Mouse (Mus musculus): ENCODE measurements around the gene Nhlrc3. TPM values are rescaled to one million over a fixed set of nuclear protein-coding genes. Genes with fewer than 3 reads are reported as not detected.
A peak's percentile ranks its signal among the peaks of the same experiment; 100 is the strongest.

Gene Nhlrc3
- polyA plus RNA-seq, 1 experiment from 2014 or later: 8.2 TPM

GRCm38 (mm10) chr3:53463765-53464114, 608 bp upstream of the Nhlrc3 start:
- Histone ChIP-seq H3K36me3 (ENCODE audit: control insufficient read depth, insufficient read depth, low read length) (no peaks in the 10 kb centered on the region), H3K4me3 (ENCODE audit: low read depth, low read length) (peak overlapping the region; percentile 66), H3K27me3 (ENCODE audit: control insufficient read depth, insufficient read depth, low read length) (no peaks in the 10 kb centered on the region), H3K9me3 (ENCODE audit: control insufficient read depth, low read length) (no peaks in the 10 kb centered on the region), H3K4me2 (replicated peaks; ENCODE audit: low read depth, low read length) (peak overlapping the region; percentile 65; the same call in 1 of the 2 replicates), H3K27ac (ENCODE audit: low read depth, low read length) (peak overlapping the region; percentile 83), H3K9ac (ENCODE audit: low read depth, low read length) (peak overlapping the region; percentile 91), H3K4me1 (replicated peaks; ENCODE audit: control insufficient read depth, insufficient read depth, low read length) (peaks cover 7% of the 10 kb centered on the region; the same call in 1 of the 2 replicates)
- no peak for ATAC-seq (ENCODE audit: low FRiP score)
- WGBS: under 1% methylated on average over 34 of the region's 35 CpGs
- no peak for DNase-seq (ENCODE audit: low spot score)

- peak overlapping the region; percentile 66 for H3K4me3 ChIP-seq (ENCODE audit: low read depth, low read length)
- no peaks in the 10 kb centered on the region for H3K36me3 ChIP-seq (ENCODE audit: control insufficient read depth, insufficient read depth, low read length)
- H3K9me3 ChIP-seq (ENCODE audit: control insufficient read depth, low read length): no peaks in the 10 kb centered on the region
- H3K27ac ChIP-seq (ENCODE audit: low read depth, low read length): peak overlapping the region; percentile 83
- 6% methylated on average over 9 of the region's 9 CpGs for WGBS
- DNase-seq (ENCODE audit: low spot score) (no peak), ATAC-seq (ENCODE audit: low FRiP score) (no peak)
- peak overlapping the region; percentile 91 for H3K9ac ChIP-seq (ENCODE audit: low read depth, low read length)
- no peaks in the 10 kb centered on the region for H3K27me3 ChIP-seq (ENCODE audit: control insufficient read depth, insufficient read depth, low read length)
- peak overlapping the region; percentile 73 for H3K4me2 ChIP-seq (replicated peaks; ENCODE audit: low read depth, low read length)
- H3K4me1 ChIP-seq (replicated peaks; ENCODE audit: control insufficient read depth, insufficient read depth, low read length): peaks cover 7% of the 10 kb centered on the region; the same call in 1 of the 2 replicates
Observed at GRCm38 (mm10) chr3:53462701-53463045, 459 bp downstream of the Nhlrc3 start.

GRCm38 (mm10) chr3:53460106-53460505, 3.0 kb downstream of the Nhlrc3 start:
- H3K4me3 ChIP-seq (ENCODE audit: low read depth, low read length): no peak overlapping the region
- DNase-seq (ENCODE audit: low spot score) (no peak), ATAC-seq (ENCODE audit: low FRiP score) (no peak)
- no peak overlapping the region for H3K27ac ChIP-seq (ENCODE audit: low read depth, low read length)
- H3K4me1 ChIP-seq (replicated peaks; ENCODE audit: control insufficient read depth, insufficient read depth, low read length): no peaks in the 10 kb centered on the region
- WGBS: 88% methylated on average over 9 of the region's 9 CpGs
- H3K36me3 ChIP-seq (ENCODE audit: control insufficient read depth, insufficient read depth, low read length): 0 out of 2 replicates have a peak, but pooled peaks cover 4% of the 10 kb centered on the region
- no peak overlapping the region for H3K9ac ChIP-seq (ENCODE audit: low read depth, low read length)
- no peaks in the 10 kb centered on the region for H3K27me3 ChIP-seq (ENCODE audit: control insufficient read depth, insufficient read depth, low read length)
- no peaks in the 10 kb centered on the region for H3K9me3 ChIP-seq (ENCODE audit: control insufficient read depth, low read length)
- no peak overlapping the region for H3K4me2 ChIP-seq (replicated peaks; ENCODE audit: low read depth, low read length)

- Histone ChIP-seq H3K9me3 (ENCODE audit: control insufficient read depth, low read length) (no peaks in the 10 kb centered on the region), H3K4me2 (replicated peaks; ENCODE audit: low read depth, low read length) (no peak overlapping the region), H3K27me3 (ENCODE audit: control insufficient read depth, insufficient read depth, low read length) (no peaks in the 10 kb centered on the region), H3K36me3 (ENCODE audit: control insufficient read depth, insufficient read depth, low read length) (0 out of 2 replicates have a peak, but pooled peaks cover 4% of the 10 kb centered on the region), H3K27ac (ENCODE audit: low read depth, low read length) (no peak overlapping the region), H3K4me1 (replicated peaks; ENCODE audit: control insufficient read depth, insufficient read depth, low read length) (no peaks in the 10 kb centered on the region), H3K9ac (ENCODE audit: low read depth, low read length) (no peak overlapping the region), H3K4me3 (ENCODE audit: low read depth, low read length) (no peak overlapping the region)
- WGBS: 74% methylated on average over 5 of the region's 5 CpGs
- no peak for DNase-seq (ENCODE audit: low spot score)
- no peak for ATAC-seq (ENCODE audit: low FRiP score)
Observed at GRCm38 (mm10) chr3:53457750-53458149, 5.4 kb downstream of the Nhlrc3 start.

GRCm38 (mm10) chr3:53454984-53455383, 8.1 kb downstream of the Nhlrc3 start:
- DNase-seq (ENCODE audit: low spot score) (no peak), ATAC-seq (ENCODE audit: low FRiP score) (no peak)
- no peak overlapping the region for H3K9ac ChIP-seq (ENCODE audit: low read depth, low read length)
- H3K36me3 ChIP-seq (ENCODE audit: control insufficient read depth, insufficient read depth, low read length): peaks cover 8% of the 10 kb centered on the region; the same call in 1 of the 2 replicates
- 86% methylated on average over 7 of the region's 7 CpGs for WGBS
- H3K4me1 ChIP-seq (replicated peaks; ENCODE audit: control insufficient read depth, insufficient read depth, low read length): no peaks in the 10 kb centered on the region
- H3K9me3 ChIP-seq (ENCODE audit: control insufficient read depth, low read length): no peaks in the 10 kb centered on the region
- H3K4me2 ChIP-seq (replicated peaks; ENCODE audit: low read depth, low read length): no peak overlapping the region
- H3K4me3 ChIP-seq (ENCODE audit: low read depth, low read length): no peak overlapping the region
- no peak overlapping the region for H3K27ac ChIP-seq (ENCODE audit: low read depth, low read length)
- no peaks in the 10 kb centered on the region for H3K27me3 ChIP-seq (ENCODE audit: control insufficient read depth, insufficient read depth, low read length)

- no peak overlapping the region for H3K4me3 ChIP-seq (ENCODE audit: low read depth, low read length)
- no peaks in the 10 kb centered on the region for H3K4me1 ChIP-seq (replicated peaks; ENCODE audit: control insufficient read depth, insufficient read depth, low read length)
- H3K36me3 ChIP-seq (ENCODE audit: control insufficient read depth, insufficient read depth, low read length): peaks cover 8% of the 10 kb centered on the region; the same call in 1 of the 2 replicates
- ATAC-seq (ENCODE audit: low FRiP score) (no peak), DNase-seq (ENCODE audit: low spot score) (no peak)
- no peak overlapping the region for H3K9ac ChIP-seq (ENCODE audit: low read depth, low read length)
- no peak overlapping the region for H3K27ac ChIP-seq (ENCODE audit: low read depth, low read length)
- WGBS: 89% methylated on average over 6 of the region's 6 CpGs
- H3K27me3 ChIP-seq (ENCODE audit: control insufficient read depth, insufficient read depth, low read length): no peaks in the 10 kb centered on the region
- no peaks in the 10 kb centered on the region for H3K9me3 ChIP-seq (ENCODE audit: control insufficient read depth, low read length)
- no peak overlapping the region for H3K4me2 ChIP-seq (replicated peaks; ENCODE audit: low read depth, low read length)
Observed at GRCm38 (mm10) chr3:53454561-53454960, 8.6 kb downstream of the Nhlrc3 start.

- ATAC-seq (ENCODE audit: low FRiP score) (no peak), DNase-seq (ENCODE audit: low spot score) (no peak)
- WGBS: 91% methylated on average over 6 of the region's 6 CpGs
- H3K4me1 ChIP-seq (replicated peaks; ENCODE audit: control insufficient read depth, insufficient read depth, low read length): no peaks in the 10 kb centered on the region
- no peak overlapping the region for H3K4me3 ChIP-seq (ENCODE audit: low read depth, low read length)
- H3K27me3 ChIP-seq (ENCODE audit: control insufficient read depth, insufficient read depth, low read length): no peaks in the 10 kb centered on the region
- H3K4me2 ChIP-seq (replicated peaks; ENCODE audit: low read depth, low read length): no peak overlapping the region
- H3K27ac ChIP-seq (ENCODE audit: low read depth, low read length): no peak overlapping the region
- peaks cover 8% of the 10 kb centered on the region; the same call in 1 of the 2 replicates for H3K36me3 ChIP-seq (ENCODE audit: control insufficient read depth, insufficient read depth, low read length)
- no peaks in the 10 kb centered on the region for H3K9me3 ChIP-seq (ENCODE audit: control insufficient read depth, low read length)
- no peak overlapping the region for H3K9ac ChIP-seq (ENCODE audit: low read depth, low read length)
Observed at GRCm38 (mm10) chr3:53454005-53454404, 9.1 kb downstream of the Nhlrc3 start.

- WGBS: 98% methylated on average over 7 of the region's 7 CpGs
- no peaks in the 10 kb centered on the region for H3K9me3 ChIP-seq (ENCODE audit: control insufficient read depth, low read length)
Observed at GRCm38 (mm10) chr3:53453346-53453745, 9.8 kb downstream of the Nhlrc3 start.

GRCm38 (mm10) chr3:53452351-53452750, 10.8 kb downstream of the Nhlrc3 start:
- Histone ChIP-seq H3K4me3 (ENCODE audit: low read depth, low read length) (no peak overlapping the region), H3K9me3 (ENCODE audit: control insufficient read depth, low read length) (no peaks in the 10 kb centered on the region), H3K27ac (ENCODE audit: low read depth, low read length) (no peak overlapping the region), H3K4me2 (replicated peaks; ENCODE audit: low read depth, low read length) (no peak overlapping the region), H3K36me3 (ENCODE audit: control insufficient read depth, insufficient read depth, low read length) (peaks cover 7% of the 10 kb centered on the region; the same call in 1 of the 2 replicates), H3K27me3 (ENCODE audit: control insufficient read depth, insufficient read depth, low read length) (no peaks in the 10 kb centered on the region), H3K9ac (ENCODE audit: low read depth, low read length) (no peak overlapping the region), H3K4me1 (replicated peaks; ENCODE audit: control insufficient read depth, insufficient read depth, low read length) (no peaks in the 10 kb centered on the region)
- WGBS: 93% methylated on average over 10 of the region's 10 CpGs
- no peak for DNase-seq (ENCODE audit: low spot score)
- ATAC-seq (ENCODE audit: low FRiP score): no peak

More at GRCm38 (mm10) chr3:53453346-53453745, 9.8 kb downstream of the Nhlrc3 start:
- no peak overlapping the region for H3K27ac ChIP-seq (ENCODE audit: low read depth, low read length)
- ATAC-seq (ENCODE audit: low FRiP score) (no peak), DNase-seq (ENCODE audit: low spot score) (no peak)
- no peak overlapping the region for H3K4me2 ChIP-seq (replicated peaks; ENCODE audit: low read depth, low read length)
- H3K36me3 ChIP-seq (ENCODE audit: control insufficient read depth, insufficient read depth, low read length): peaks cover 8% of the 10 kb centered on the region; the same call in 1 of the 2 replicates
- H3K4me1 ChIP-seq (replicated peaks; ENCODE audit: control insufficient read depth, insufficient read depth, low read length): no peaks in the 10 kb centered on the region
- H3K9ac ChIP-seq (ENCODE audit: low read depth, low read length): no peak overlapping the region
- no peaks in the 10 kb centered on the region for H3K27me3 ChIP-seq (ENCODE audit: control insufficient read depth, insufficient read depth, low read length)
- H3K4me3 ChIP-seq (ENCODE audit: low read depth, low read length): no peak overlapping the region

Data from hindbrain, embryonic 11.5 days (tissue).